Mouse (Mus musculus) intestine, embryonic 14.5 days (tissue): ENCODE results near the gene Tmem63b. TPM values are rescaled to one million over a fixed set of nuclear protein-coding genes. Genes with fewer than 3 reads are reported as not detected.
A peak's percentile ranks its signal among the peaks of the same experiment; 100 is the strongest.

Experiments
- ATAC-seq: fragments of 200-750 bp; cut with Nextera tagmentation; replicated peaks from 2 replicates; pipeline ENCODE4 v1.8.0; 2017; ENCODE audit warnings: low read depth, moderate number of reproducible peaks, moderate TSS enrichment, moderate library complexity; ENCODE audit not compliant: low FRiP score, low TSS enrichment
- DNase-seq: peaks from one replicate; pipeline ENCODE4 v3.0.0-alpha.2; 2018; ENCODE audit warnings: low spot score
- H3K27ac ChIP-seq: fragments of 300-500 bp; sonication (generic); 2 replicates; pipeline ENCODE4 v1.5.1; 2014; ENCODE audit warnings: low read depth, mild to moderate bottlenecking, control low read depth
- H3K27me3 ChIP-seq: fragments of 300-500 bp; sonication (generic); replicated peaks from 2 replicates; pipeline ENCODE4 v1.6.1; 2014; ENCODE audit warnings: low read length, control low read depth; ENCODE audit not compliant: control insufficient read depth, insufficient read depth
- H3K36me3 ChIP-seq: fragments of 300-500 bp; sonication (generic); 2 replicates; pipeline ENCODE4 v1.6.1; 2014; ENCODE audit warnings: low read length, control low read depth; ENCODE audit not compliant: control insufficient read depth, insufficient read depth
- H3K4me1 ChIP-seq: fragments of 300-500 bp; sonication (generic); replicated peaks from 2 replicates; pipeline ENCODE4 v1.6.1; 2014; ENCODE audit warnings: low read length, control low read depth, mixed read lengths; ENCODE audit not compliant: control insufficient read depth, insufficient read depth
- H3K4me2 ChIP-seq: fragments of 300-500 bp; sonication (generic); 2 replicates; pipeline ENCODE4 v1.6.1; 2014; ENCODE audit warnings: low read length
- H3K4me3 ChIP-seq: fragments of 300-500 bp; sonication (generic); 2 replicates; pipeline ENCODE4 v1.5.1; 2014; ENCODE audit warnings: low read depth, low read length, control low read depth, mixed read lengths
- H3K9ac ChIP-seq: fragments of 300-500 bp; sonication (generic); 2 replicates; pipeline ENCODE4 v1.6.1; 2014; ENCODE audit warnings: mild to moderate bottlenecking, low read length
- H3K9me3 ChIP-seq: fragments of 300-500 bp; sonication (generic); 2 replicates; pipeline ENCODE4 v1.6.1; 2016; ENCODE audit warnings: low read length, control low read depth; ENCODE audit not compliant: control insufficient read depth
- WGBS: fragments of 180-500 bp; shearing (Covaris S2); extraction: QIAGEN DNeasy Blood & Tissue Kit; methylation state at CpG from one replicate; pipeline ENCODE4 v1.1.7; 2014; 5-methylcytosine and 5-hydroxymethylcytosine counted together
- polyA plus RNA-seq: library from polyadenylated mRNA; unstranded; fragments of >200 nt; fragmentation: Nextera tagmentation; extraction: Ambion mirVana; gene quantifications from 2 replicates; pipeline ENCODE4 v1.2.1, GENCODE M21; 2014

Tmem63b gene
- polyA plus RNA-seq, 1 experiment from 2014 or later, result 29.3 TPM

DNA sequence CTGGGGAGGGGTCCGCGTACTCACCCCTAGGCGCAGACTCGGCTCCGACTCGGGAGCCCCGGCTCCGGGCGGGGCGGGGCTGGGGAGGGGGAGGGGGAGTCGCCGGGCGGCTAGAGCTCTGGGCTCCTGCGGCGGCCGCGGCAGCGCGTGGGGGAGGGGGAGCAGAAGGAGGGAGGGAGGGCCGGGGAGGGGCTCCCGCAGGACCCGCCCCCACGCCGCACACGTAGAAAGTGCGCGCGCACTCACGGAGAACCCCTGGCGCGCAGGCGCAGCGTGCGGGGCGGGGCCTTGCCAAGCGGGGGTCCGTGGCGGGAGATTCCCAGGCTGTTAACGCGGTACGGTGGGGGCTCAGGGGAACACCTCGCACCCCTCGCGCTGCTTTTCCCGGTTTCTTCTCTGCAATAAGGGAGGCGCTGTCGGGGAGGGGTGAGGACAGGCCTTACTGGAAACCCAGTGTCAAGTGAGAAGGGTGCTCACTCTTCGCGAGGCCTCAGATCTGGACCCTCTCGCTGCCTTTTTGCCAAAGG lies 549 bp downstream of the Tmem63b start, which contains the start of gene Mrpl14:
Gene Mrpl14, plus strand, starts transcription at position 230 of the 527 bp plus-strand sequence.
- peak; percentile 95 for DNase-seq
- H3K27ac ChIP-seq, result peak within 1 kb of the TSS; percentile 79
- H3K9ac ChIP-seq, result peak within 1 kb of the TSS; percentile 69
- H3K4me1 ChIP-seq, result peaks cover 11% of the 10 kb centered on the region
- no peaks in the 10 kb centered on the region for H3K27me3 ChIP-seq
- WGBS, result under 1% methylated on average over 33 of the region's 50 CpGs
- H3K4me2 ChIP-seq, result peak within 1 kb of the TSS; percentile 65
- H3K9me3 ChIP-seq, result no peaks in the 10 kb centered on the region
- no peaks in the 10 kb centered on the region for H3K36me3 ChIP-seq
- peak within 1 kb of the TSS; percentile 92 for H3K4me3 ChIP-seq
- ATAC-seq, result peak; percentile 90

DNA sequence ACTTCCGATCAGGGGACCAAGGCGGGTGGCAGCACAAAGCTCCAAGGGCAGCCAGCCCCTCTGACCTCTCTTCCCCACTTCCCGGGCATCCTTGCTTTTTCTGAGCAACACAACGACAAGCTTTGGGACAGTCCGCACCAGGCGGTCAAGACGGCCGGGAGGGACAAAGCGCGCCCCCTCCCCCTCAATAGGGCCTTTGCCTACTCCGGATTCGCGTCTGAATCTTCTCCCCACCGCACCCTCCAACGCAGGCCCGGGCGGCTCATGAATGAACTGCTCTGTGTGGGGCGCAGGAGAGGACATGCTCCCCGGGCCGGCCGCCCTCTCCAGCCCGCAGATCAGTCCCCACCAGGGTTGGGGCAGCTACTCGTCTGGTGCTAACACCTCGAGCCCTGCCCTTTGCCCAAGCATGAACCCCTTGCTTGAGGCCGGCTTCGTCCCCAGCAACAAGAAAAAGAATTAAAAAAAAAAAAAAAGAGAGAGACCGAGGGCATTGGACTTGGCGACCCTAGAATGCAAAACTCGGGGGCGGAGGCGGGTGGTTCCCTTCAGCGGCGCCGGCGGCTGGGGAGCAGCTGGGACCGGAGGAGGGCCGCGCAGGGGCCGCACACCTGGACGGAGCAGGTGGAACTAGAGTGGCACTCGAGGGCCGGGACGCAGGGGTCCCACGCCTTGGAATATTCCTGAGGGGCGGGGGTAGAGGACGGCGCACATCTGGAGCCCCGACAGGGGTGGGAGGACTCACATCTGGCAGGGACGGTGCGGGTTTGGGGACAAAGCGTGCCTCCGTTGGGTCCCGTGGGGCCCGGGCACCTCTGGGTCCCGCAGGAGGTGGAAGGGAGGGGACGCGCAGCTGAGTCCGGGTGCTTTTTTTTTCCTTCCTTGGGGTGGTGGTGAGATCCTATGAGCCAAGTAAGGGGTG lies 1.3 kb downstream of the Tmem63b start:
- peak overlapping the region; percentile 65 for H3K4me2 ChIP-seq
- H3K27ac ChIP-seq, result peak overlapping the region; percentile 79
- peak overlapping the region; percentile 92 for H3K4me3 ChIP-seq
- peak; percentile 74 for DNase-seq
- peaks cover 11% of the 10 kb centered on the region for H3K4me1 ChIP-seq
- H3K27me3 ChIP-seq, result no peaks in the 10 kb centered on the region
- no peaks in the 10 kb centered on the region for H3K36me3 ChIP-seq
- ATAC-seq, result peak; percentile 67
- peak overlapping the region; percentile 69 for H3K9ac ChIP-seq
- 1% methylated on average over 54 of the region's 58 CpGs for WGBS
- H3K9me3 ChIP-seq, result no peaks in the 10 kb centered on the region

DNA sequence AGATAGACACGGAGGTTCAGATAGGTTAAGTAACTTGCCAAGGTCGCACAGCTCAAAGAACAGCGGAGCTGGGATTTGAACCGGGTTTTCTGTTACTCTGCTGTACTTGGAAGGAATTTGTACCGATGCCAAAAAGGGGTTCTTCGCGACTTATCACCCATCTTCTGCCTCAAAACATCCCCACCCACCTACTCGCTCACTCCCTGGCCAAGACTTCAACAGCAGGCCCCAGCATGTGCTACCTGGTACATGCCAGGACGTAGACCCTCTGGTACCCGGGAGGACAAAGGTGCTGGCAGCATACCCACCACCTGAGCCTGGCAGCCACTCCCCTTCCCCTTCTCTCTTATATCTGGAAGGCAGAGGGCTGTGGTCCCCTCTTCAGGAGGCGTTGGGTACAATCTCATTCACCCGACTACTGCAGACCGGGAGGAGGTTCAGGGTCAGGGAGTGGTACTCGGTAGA lies 2.0 kb downstream of the Tmem63b start:
- peaks cover 11% of the 10 kb centered on the region for H3K4me1 ChIP-seq
- H3K4me3 ChIP-seq, result peak overlapping the region; percentile 92
- DNase-seq (no peak), ATAC-seq (no peak)
- peak overlapping the region; percentile 65 for H3K4me2 ChIP-seq
- no peaks in the 10 kb centered on the region for H3K27me3 ChIP-seq
- peak overlapping the region; percentile 79; the same call in 1 of the 2 replicates for H3K27ac ChIP-seq
- WGBS, result 33% methylated on average over 14 of the region's 14 CpGs
- H3K9ac ChIP-seq, result peak overlapping the region; percentile 69
- no peaks in the 10 kb centered on the region for H3K36me3 ChIP-seq
- H3K9me3 ChIP-seq, result no peaks in the 10 kb centered on the region

DNA sequence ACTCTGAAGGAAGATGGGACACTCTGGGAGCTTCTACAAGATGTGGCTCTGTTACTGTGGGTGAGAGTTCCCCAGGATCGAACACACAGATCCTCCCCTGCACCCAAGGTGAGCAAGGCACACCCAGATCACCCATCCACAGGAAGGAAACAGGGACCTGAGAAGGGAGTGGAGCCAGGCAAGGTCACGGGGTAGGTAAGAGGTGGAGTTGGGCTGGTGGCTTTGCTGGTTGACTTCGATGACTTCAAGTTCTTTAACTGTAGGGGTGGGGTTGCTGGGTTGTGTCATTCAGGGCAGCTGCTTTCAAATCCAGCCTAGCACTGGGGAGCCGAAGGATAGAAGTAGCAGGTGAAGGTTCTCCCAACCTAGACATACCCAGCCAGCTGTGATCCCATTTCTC lies 3.9 kb downstream of the Tmem63b start:
- H3K9me3 ChIP-seq, result no peaks in the 10 kb centered on the region
- no peak overlapping the region for H3K9ac ChIP-seq
- ATAC-seq, result no peak
- WGBS, result 90% methylated on average over 4 of the region's 4 CpGs
- H3K36me3 ChIP-seq, result no peaks in the 10 kb centered on the region
- no peaks in the 10 kb centered on the region for H3K27me3 ChIP-seq
- peaks cover 11% of the 10 kb centered on the region for H3K4me1 ChIP-seq
- H3K4me3 ChIP-seq, result no peak overlapping the region
- H3K27ac ChIP-seq, result no peak overlapping the region
- no peak overlapping the region for H3K4me2 ChIP-seq
- no peak for DNase-seq

DNA sequence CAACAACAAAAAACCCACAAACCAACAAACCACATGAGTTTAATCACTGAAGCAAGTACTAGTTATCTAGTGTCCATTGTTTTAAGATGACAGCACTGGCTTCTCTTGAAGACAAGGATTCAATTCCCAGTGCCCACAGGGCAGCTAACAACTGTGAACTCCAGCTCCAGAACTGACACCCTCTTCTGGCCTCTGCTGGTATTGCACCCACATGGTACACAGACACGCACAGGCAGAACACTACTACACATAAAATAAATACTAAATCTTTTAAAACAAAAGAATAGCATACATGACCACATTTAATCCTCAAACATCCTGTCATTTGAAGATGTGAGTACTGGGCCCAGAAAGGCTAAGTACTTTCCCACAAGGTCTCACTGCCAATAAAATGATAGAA lies 5.1 kb downstream of the Tmem63b start:
- Histone ChIP-seq H3K9ac (no peak overlapping the region), H3K36me3 (peaks cover 10% of the 10 kb centered on the region), H3K4me3 (no peak overlapping the region), H3K9me3 (no peaks in the 10 kb centered on the region), H3K27me3 (no peaks in the 10 kb centered on the region), H3K4me2 (no peak overlapping the region), H3K27ac (no peak overlapping the region), H3K4me1 (no peaks in the 10 kb centered on the region; the same call in none of the 2 replicates)
- WGBS, result 100% methylated on average over 1 of the region's 1 CpGs
- ATAC-seq (no peak), DNase-seq (no peak)

DNA sequence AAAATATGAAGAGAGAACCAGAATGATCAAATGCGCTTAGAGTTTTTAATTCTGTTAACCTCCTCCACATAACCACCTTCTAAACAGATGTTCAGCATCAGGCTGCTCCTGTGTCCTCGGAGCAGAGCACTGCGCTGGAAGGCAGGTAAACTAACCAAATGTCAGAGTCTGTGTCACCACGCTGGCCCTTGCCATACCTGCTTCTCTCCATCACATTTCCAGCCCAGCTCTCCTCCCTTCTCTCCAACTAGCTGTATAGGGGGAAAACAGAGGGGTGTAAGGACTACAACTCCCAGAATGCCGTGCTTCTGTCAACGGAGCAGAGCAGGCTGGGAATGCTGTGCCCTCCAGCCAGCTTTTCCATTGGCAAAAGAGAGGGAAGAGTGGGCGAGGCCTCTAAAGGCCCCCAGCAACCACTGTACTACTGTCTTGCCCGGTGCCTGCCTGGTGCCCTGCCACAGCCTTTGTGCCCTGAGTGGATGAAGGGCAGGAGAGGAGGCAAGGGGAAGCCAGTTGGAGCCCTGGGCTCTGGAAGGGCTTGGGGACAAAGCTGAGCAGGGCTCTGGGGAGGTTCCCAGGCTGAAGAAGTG lies 6.2 kb downstream of the Tmem63b start:
- WGBS, result 45% methylated on average over 8 of the region's 8 CpGs
- Histone ChIP-seq H3K4me1 (no peaks in the 10 kb centered on the region; the same call in none of the 2 replicates), H3K9me3 (no peaks in the 10 kb centered on the region), H3K4me3 (no peak overlapping the region), H3K36me3 (peaks cover 21% of the 10 kb centered on the region), H3K27ac (peak overlapping the region; percentile 35; the same call in 1 of the 2 replicates), H3K27me3 (no peaks in the 10 kb centered on the region), H3K9ac (0 out of 2 replicates have a peak overlapping the region, but pooled peaks have one; percentile 11), H3K4me2 (peak overlapping the region; percentile 30)
- ATAC-seq (no peak), DNase-seq (no peak)

DNA sequence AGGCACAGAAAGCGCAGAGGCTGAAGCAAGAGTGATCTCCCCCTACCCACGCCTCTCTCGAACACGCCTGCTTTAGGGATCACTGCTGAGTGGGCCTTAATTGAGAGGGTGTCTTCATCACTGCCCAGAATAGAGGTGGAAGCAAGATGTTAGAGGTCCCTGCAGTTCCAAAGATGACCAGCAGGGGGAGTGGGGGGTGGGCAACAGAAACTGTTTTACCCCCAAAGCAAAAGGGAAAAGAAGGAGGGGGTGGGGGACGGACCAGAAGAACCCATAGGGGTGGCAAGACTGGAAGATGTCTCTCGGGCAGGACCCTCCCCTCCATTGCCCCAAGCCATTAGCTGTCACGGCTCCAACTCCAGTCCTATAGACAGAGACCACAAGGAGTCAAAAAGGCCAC lies 8.6 kb downstream of the Tmem63b start:
- no peak for ATAC-seq
- Histone ChIP-seq H3K9me3 (no peaks in the 10 kb centered on the region), H3K4me3 (no peak overlapping the region), H3K9ac (no peak overlapping the region), H3K27ac (no peak overlapping the region), H3K36me3 (peaks cover 42% of the 10 kb centered on the region), H3K4me2 (no peak overlapping the region), H3K4me1 (no peaks in the 10 kb centered on the region; the same call in 1 of the 2 replicates), H3K27me3 (no peaks in the 10 kb centered on the region)
- DNase-seq, result peak; percentile 90
- WGBS, result 23% methylated on average over 7 of the region's 7 CpGs

DNA sequence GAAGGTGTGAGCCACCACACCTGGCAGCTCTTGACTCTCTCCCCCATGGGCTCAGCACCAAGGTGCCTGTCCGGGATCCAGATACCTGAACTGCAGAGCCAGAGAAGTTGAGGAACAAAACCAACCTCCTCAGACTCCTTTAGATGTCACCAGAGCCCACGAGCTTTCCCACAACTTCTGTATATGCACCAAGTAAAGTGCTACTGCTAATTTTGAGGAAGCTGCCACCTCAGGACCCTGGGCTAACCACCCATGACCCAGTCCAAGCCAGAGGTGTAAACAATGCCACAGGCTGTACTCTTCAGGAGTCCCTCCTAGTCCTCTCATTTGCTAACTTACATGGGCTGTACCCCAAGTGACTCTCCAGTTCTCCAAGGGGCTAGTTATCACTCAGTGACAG lies 14.1 kb downstream of the Tmem63b start:
- 94% methylated on average over 2 of the region's 2 CpGs for WGBS

More for the DNA sequence above, 14.1 kb downstream of the Tmem63b start:
- Histone ChIP-seq H3K27me3 (no peaks in the 10 kb centered on the region), H3K4me1 (no peaks in the 10 kb centered on the region), H3K36me3 (peaks cover 90% of the 10 kb centered on the region), H3K9me3 (no peaks in the 10 kb centered on the region), H3K27ac (no peak overlapping the region), H3K9ac (no peak overlapping the region), H3K4me3 (no peak overlapping the region), H3K4me2 (no peak overlapping the region)
- DNase-seq (no peak), ATAC-seq (no peak)
